Mouse (Mus musculus): Measurements from ENCODE around the gene Cfap161. TPM values are rescaled to one million over a fixed set of nuclear protein-coding genes. Genes with fewer than 3 reads are reported as not detected.

Gene Cfap161
- polyA plus RNA-seq, 1 experiment from 2014 or later: 0.18 TPM

DNA sequence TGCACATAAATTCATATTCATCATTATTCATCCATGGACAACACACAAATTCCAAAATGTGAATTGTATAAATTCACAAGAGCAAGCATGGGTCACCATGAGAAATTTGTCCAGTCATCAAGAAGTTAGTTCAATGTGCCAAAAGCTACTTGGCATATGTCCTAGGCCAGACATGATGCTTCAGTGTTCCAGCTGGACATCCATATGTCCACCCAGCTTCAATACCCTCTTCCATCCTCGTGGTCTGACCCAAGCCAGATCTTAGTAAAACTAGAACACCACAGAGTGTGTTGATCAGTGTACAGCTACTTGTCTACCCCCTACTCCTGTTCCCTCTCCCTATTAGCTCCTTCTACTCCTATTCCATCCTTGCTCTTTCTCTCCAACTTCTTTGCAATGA, 43.6 kb downstream of the Cfap161 start:
- H3K4me2 ChIP-seq: no peak overlapping the region
- H3K4me1 ChIP-seq: peaks cover 5% of the 10 kb centered on the region
- H3K36me3 ChIP-seq: no peaks in the 10 kb centered on the region
- no peaks in the 10 kb centered on the region for H3K9me3 ChIP-seq
- no peaks in the 10 kb centered on the region for H3K27me3 ChIP-seq
- no peak overlapping the region for H3K4me3 ChIP-seq
- no peak overlapping the region for H3K27ac ChIP-seq
- no peak overlapping the region for H3K9ac ChIP-seq
- ATAC-seq (ENCODE audit: insufficient number of reproducible peaks, low FRiP score, low TSS enrichment, low read depth): no peak
- WGBS: 63% methylated on average over 1 of the region's 1 CpGs

- Histone ChIP-seq H3K9ac (no peak overlapping the region), H3K4me2 (no peak overlapping the region), H3K36me3 (no peaks in the 10 kb centered on the region), H3K27ac (no peak overlapping the region), H3K27me3 (no peaks in the 10 kb centered on the region), H3K4me3 (no peak overlapping the region), H3K4me1 (peaks cover 31% of the 10 kb centered on the region), H3K9me3 (no peaks in the 10 kb centered on the region)
- WGBS: 80% methylated on average over 1 of the region's 1 CpGs
- ATAC-seq (ENCODE audit: insufficient number of reproducible peaks, low FRiP score, low TSS enrichment, low read depth): no peak
Measured at GRCm38 (mm10) chr7:83748405-83748804, 46.3 kb downstream of the Cfap161 start.

DNA sequence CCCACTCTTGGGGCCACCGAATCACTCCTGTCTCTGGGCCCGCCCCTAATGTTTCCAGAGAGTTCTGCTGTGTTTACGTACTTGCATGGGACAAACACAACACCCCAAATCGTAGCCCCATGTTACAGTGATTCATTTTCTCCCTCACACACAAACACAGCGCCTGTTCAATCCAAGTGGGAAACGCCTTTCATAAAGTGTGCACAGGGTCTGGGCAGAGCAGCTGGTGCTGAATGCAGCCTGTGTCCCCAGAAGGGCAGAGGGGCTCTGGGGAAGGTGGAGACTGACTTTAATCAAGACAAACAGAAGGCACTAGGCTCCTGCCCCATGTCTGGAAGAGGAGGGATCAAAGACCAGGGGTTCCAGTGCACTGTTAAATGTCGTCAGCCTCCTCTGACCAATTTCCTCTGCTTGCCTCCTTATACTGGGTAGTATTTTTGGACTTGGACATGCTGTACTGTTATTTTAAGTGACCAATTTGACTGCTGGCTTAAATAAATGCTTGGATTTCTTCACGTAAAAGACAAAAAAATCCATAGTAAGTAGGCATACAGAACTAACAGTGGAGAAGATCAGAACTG, 48.5 kb downstream of the Cfap161 start:
- no peak overlapping the region for H3K9ac ChIP-seq
- peak overlapping the region; percentile 57 for H3K4me2 ChIP-seq
- ATAC-seq (ENCODE audit: insufficient number of reproducible peaks, low FRiP score, low TSS enrichment, low read depth): peak; percentile 77
- H3K36me3 ChIP-seq: no peaks in the 10 kb centered on the region
- peak overlapping the region; percentile 39 for H3K4me3 ChIP-seq
- 31% methylated on average over 8 of the region's 8 CpGs for WGBS
- H3K9me3 ChIP-seq: no peaks in the 10 kb centered on the region
- no peaks in the 10 kb centered on the region for H3K27me3 ChIP-seq
- H3K4me1 ChIP-seq: peaks cover 35% of the 10 kb centered on the region
- peak overlapping the region; percentile 93 for H3K27ac ChIP-seq

DNA sequence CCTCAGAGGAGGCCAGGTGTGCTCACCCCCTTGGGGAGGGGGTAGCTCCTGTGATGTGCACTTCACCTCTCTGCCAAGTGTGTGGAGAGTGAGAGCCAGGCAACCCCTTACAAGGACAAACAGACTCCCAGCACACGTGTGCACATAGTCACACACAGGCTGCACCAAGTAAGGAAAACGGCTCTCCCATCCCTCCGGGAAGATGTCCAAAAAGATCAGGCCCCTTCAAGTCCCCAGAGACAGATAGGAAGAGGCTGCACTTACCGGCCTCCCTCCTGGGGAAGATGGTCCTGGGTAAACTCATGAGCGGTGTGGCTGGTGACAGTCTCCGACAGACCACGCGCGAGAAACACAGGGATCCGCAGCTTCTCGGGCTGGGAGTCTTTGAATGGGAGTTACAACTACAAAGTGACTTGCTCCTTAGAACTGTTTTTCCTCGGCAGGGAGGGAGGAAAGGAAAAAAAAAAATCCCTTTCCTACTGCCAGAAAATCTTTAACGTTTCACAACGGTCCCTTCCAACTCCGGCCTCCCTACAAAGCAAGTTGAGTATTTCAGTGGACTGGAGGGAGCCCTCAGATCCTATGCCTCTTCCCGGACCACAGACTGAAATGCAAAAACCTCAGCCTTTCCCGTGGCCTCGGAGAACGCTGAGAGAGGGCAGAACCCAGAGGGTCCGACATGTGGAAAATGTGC, 49.1 kb downstream of the Cfap161 start, which contains the start of gene Il16:
Il16 (minus strand) TSS at position 314 of the 694 bp plus-strand sequence.
- ATAC-seq (ENCODE audit: insufficient number of reproducible peaks, low FRiP score, low TSS enrichment, low read depth): peak; percentile 59
- H3K9ac ChIP-seq: 0 out of 2 replicates have a peak within 1 kb of the TSS, but pooled peaks have one; percentile 24
- peaks cover 35% of the 10 kb centered on the region for H3K4me1 ChIP-seq

GRCm38 (mm10) chr7:83745065-83745412, 49.6 kb downstream of the Cfap161 start:
- Histone ChIP-seq H3K4me3 (peak overlapping the region; percentile 39), H3K9me3 (no peaks in the 10 kb centered on the region), H3K27me3 (no peaks in the 10 kb centered on the region), H3K36me3 (no peaks in the 10 kb centered on the region), H3K4me1 (peaks cover 40% of the 10 kb centered on the region), H3K4me2 (peak overlapping the region; percentile 57), H3K27ac (peak overlapping the region; percentile 93), H3K9ac (no peak overlapping the region)
- WGBS: 30% methylated on average over 9 of the region's 9 CpGs
- ATAC-seq (ENCODE audit: insufficient number of reproducible peaks, low FRiP score, low TSS enrichment, low read depth): peak; percentile 12

More for the DNA sequence above, 49.1 kb downstream of the Cfap161 start, which contains the start of gene Il16:
- Histone ChIP-seq H3K4me2 (peak within 1 kb of the TSS; percentile 57), H3K4me3 (peak within 1 kb of the TSS; percentile 39), H3K27me3 (no peaks in the 10 kb centered on the region), H3K36me3 (no peaks in the 10 kb centered on the region), H3K27ac (peak within 1 kb of the TSS; percentile 93), H3K9me3 (no peaks in the 10 kb centered on the region)
- whole genome bisulfite sequencing: 25% methylated on average over 20 of the region's 20 CpGs

DNA sequence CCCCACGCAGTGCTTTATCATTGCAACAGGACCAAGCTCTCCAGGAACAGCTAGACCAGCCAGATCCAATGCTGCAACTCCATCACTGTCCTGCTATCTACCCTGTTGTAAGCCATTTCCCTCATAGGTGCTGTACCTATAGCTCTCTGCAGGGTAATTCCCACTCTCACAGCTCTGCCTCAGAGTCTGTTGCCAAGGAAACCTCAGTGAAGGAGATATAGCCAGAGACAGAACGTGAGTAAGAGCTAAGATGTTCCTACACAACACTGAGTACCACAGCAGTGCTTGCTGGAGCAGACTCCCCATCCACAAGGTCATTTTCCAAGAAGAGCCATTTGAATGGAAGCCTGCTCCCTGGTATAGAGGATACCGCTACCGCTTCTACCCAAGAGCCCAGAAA, 50.4 kb downstream of the Cfap161 start:
- Histone ChIP-seq H3K27ac (peak overlapping the region; percentile 93), H3K4me1 (peaks cover 47% of the 10 kb centered on the region), H3K9me3 (no peaks in the 10 kb centered on the region), H3K4me3 (peak overlapping the region; percentile 39), H3K4me2 (peak overlapping the region; percentile 57), H3K9ac (no peak overlapping the region), H3K27me3 (no peaks in the 10 kb centered on the region), H3K36me3 (no peaks in the 10 kb centered on the region)
- 77% methylated on average over 4 of the region's 4 CpGs for WGBS
- no peak for ATAC-seq (ENCODE audit: insufficient number of reproducible peaks, low FRiP score, low TSS enrichment, low read depth)

- no peak overlapping the region for H3K4me3 ChIP-seq
- H3K9ac ChIP-seq: no peak overlapping the region
- peaks cover 60% of the 10 kb centered on the region for H3K4me1 ChIP-seq
- H3K27ac ChIP-seq: no peak overlapping the region
- H3K27me3 ChIP-seq: no peaks in the 10 kb centered on the region
- H3K4me2 ChIP-seq: no peak overlapping the region
- H3K36me3 ChIP-seq: no peaks in the 10 kb centered on the region
- H3K9me3 ChIP-seq: no peaks in the 10 kb centered on the region
- no peak for ATAC-seq (ENCODE audit: insufficient number of reproducible peaks, low FRiP score, low TSS enrichment, low read depth)
- WGBS: 54% methylated on average over 3 of the region's 3 CpGs
Measured at GRCm38 (mm10) chr7:83742690-83743089, 52.0 kb downstream of the Cfap161 start.

DNA sequence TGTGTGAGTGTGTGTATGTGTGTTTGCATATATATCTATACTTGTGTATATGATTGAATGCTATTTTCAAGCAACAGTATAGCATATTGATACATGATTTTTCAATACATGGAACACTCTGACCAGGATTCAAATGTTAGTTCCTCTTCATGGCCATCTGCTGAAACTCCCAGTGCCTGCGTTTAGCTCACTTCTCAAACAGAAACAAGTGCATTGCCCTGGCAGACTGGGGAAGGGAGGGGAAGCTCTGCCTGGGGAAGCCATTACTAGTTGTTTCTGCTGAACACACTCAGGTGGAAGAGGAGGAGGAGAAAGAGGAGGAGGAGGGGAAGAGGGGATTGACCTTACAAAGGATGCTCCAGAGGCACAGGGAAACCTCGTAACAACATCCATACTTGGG, 52.7 kb downstream of the Cfap161 start:
- Histone ChIP-seq H3K4me3 (no peak overlapping the region), H3K27me3 (no peaks in the 10 kb centered on the region), H3K4me1 (peaks cover 62% of the 10 kb centered on the region), H3K9me3 (no peaks in the 10 kb centered on the region), H3K4me2 (no peak overlapping the region), H3K36me3 (no peaks in the 10 kb centered on the region), H3K27ac (no peak overlapping the region), H3K9ac (no peak overlapping the region)
- no peak for ATAC-seq (ENCODE audit: insufficient number of reproducible peaks, low FRiP score, low TSS enrichment, low read depth)
- WGBS: 73% methylated on average over 2 of the region's 2 CpGs

GRCm38 (mm10) chr7:83739680-83740310, 54.9 kb downstream of the Cfap161 start:
- Histone ChIP-seq H3K27me3 (no peaks in the 10 kb centered on the region), H3K4me1 (peaks cover 44% of the 10 kb centered on the region), H3K27ac (peak overlapping the region; percentile 67), H3K4me3 (no peak overlapping the region), H3K9me3 (no peaks in the 10 kb centered on the region), H3K4me2 (no peak overlapping the region), H3K9ac (no peak overlapping the region), H3K36me3 (no peaks in the 10 kb centered on the region)
- WGBS: 45% methylated on average over 7 of the region's 7 CpGs
- no peak for ATAC-seq (ENCODE audit: insufficient number of reproducible peaks, low FRiP score, low TSS enrichment, low read depth)

GRCm38 (mm10) chr7:83738623-83739462, 55.8 kb downstream of the Cfap161 start:
- Histone ChIP-seq H3K27ac (peak overlapping the region; percentile 67; the same call in 1 of the 2 replicates), H3K9me3 (no peaks in the 10 kb centered on the region), H3K4me1 (peaks cover 34% of the 10 kb centered on the region; the same call in 1 of the 2 replicates), H3K4me2 (no peak overlapping the region), H3K36me3 (no peaks in the 10 kb centered on the region), H3K9ac (no peak overlapping the region), H3K4me3 (no peak overlapping the region), H3K27me3 (no peaks in the 10 kb centered on the region)
- peak; percentile 36; the same call in 1 of the 2 replicates for ATAC-seq (ENCODE audit: insufficient number of reproducible peaks, low FRiP score, low TSS enrichment, low read depth)
- WGBS: 59% methylated on average over 10 of the region's 10 CpGs

DNA sequence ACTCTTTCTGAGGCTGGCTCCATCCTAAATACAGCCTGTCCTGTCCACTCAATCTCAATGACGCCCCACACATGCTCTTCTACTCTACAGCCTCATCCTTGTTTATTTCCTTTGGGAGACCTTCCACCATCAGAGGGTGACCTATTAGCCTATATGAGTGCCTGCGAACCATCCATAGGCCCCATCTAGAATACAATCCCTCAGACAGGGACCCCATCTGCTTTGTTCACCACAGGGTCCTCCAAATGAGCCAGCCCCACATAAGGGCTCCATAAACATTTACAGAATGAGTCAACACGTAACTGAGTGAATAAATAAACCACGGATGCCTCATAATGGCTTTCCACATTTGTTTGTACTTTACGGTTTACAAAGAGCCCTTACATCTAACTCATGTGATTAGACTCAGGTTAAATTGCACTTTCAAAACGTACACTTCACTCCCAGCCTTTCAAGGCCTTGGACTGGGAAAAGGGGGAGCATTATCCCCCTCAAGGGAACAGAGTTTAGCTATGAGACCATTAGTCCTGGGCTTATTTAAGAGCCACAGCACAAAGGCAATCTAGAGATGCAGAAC, 56.7 kb downstream of the Cfap161 start:
- no peaks in the 10 kb centered on the region for H3K36me3 ChIP-seq
- H3K9ac ChIP-seq: no peak overlapping the region
- H3K4me2 ChIP-seq: no peak overlapping the region
- H3K4me3 ChIP-seq: no peak overlapping the region
- no peak overlapping the region for H3K27ac ChIP-seq
- H3K4me1 ChIP-seq: peaks cover 30% of the 10 kb centered on the region; the same call in 1 of the 2 replicates
- no peaks in the 10 kb centered on the region for H3K9me3 ChIP-seq
- ATAC-seq (ENCODE audit: insufficient number of reproducible peaks, low FRiP score, low TSS enrichment, low read depth): no peak
- H3K27me3 ChIP-seq: no peaks in the 10 kb centered on the region
- 46% methylated on average over 6 of the region's 6 CpGs for WGBS
